ENCODE assay signal across 8 mouse cellular contexts in the genomic region with DNA sequence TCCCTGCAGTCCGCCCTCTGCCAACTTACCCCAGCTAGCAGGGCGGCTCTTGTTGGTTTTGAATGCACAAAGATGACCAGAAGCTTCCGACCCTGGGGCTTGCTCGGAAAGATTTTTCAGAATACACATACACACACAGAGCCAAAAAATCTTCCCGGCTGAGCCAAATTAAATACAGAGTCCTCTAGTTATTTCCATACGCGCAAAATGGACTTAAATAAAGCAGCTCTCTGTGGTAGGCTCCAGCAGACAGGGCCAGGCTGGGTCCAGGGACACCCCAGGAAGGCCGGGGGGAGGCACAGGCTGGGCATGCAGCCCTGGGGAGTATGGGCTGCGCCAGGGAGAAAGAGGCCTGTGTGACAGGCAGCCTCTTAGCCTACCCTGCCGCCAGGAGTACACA.
DNase-seq lines count a peak whose midpoint lies in the region; ATAC-seq and TF ChIP-seq lines count a peak whose summit lies in the region.

No protein-coding gene starts in this region.

- no peak overlapping the region for H3K9ac ChIP-seq in midbrain, embryonic 13.5 days (replicated peaks)
- no peak overlapping the region for H3K9ac ChIP-seq in midbrain, embryonic 11.5 days (ENCODE audit: low read length)
- no peak overlapping the region for H3K9ac ChIP-seq in forebrain, embryonic 16.5 days (replicated peaks; ENCODE audit: low read depth, low read length)
- no peak overlapping the region for H3K9ac ChIP-seq in hindbrain, embryonic 15.5 days
- H3K9ac ChIP-seq in midbrain, postnatal 0 days (replicated peaks; ENCODE audit: low read length, poor library complexity, severe bottlenecking): no peak overlapping the region

- peaks cover 76% of the 10 kb centered on the region for H3K4me1 ChIP-seq in midbrain, embryonic 13.5 days (replicated peaks)
- H3K4me1 ChIP-seq in midbrain, embryonic 11.5 days (ENCODE audit: control insufficient read depth, insufficient read depth, low read length): peaks cover 34% of the 10 kb centered on the region
- peaks cover 62% of the 10 kb centered on the region for H3K4me1 ChIP-seq in forebrain, embryonic 16.5 days (replicated peaks; ENCODE audit: control insufficient read depth, insufficient read depth, low read length)
- H3K4me1 ChIP-seq in hindbrain, embryonic 15.5 days (replicated peaks): peaks cover 80% of the 10 kb centered on the region
- H3K4me1 ChIP-seq in midbrain, postnatal 0 days (ENCODE audit: insufficient read depth, low read length): peaks cover 32% of the 10 kb centered on the region

- ATAC-seq in midbrain, embryonic 13.5 days: no peak
- no peak for ATAC-seq in midbrain, embryonic 11.5 days (ENCODE audit: low FRiP score)
- ATAC-seq in forebrain, embryonic 16.5 days: peak; percentile 78
- peak; percentile 62; the same call in 1 of the 2 replicates for ATAC-seq in hindbrain, embryonic 15.5 days (ENCODE audit: low FRiP score, low read depth)
- peak; percentile 42; the same call in 1 of the 2 replicates for ATAC-seq in midbrain, postnatal 0 days (ENCODE audit: low FRiP score)

- WGBS in midbrain, embryonic 13.5 days: 82% methylated on average over 10 of the region's 10 CpGs
- WGBS in midbrain, embryonic 11.5 days: 82% methylated on average over 10 of the region's 10 CpGs
- WGBS in forebrain, embryonic 16.5 days: 53% methylated on average over 10 of the region's 10 CpGs
- 58% methylated on average over 10 of the region's 10 CpGs for WGBS in hindbrain, embryonic 15.5 days
- WGBS in midbrain, postnatal 0 days: 69% methylated on average over 10 of the region's 10 CpGs

- no peak overlapping the region for H3K4me2 ChIP-seq in midbrain, embryonic 13.5 days (replicated peaks)
- H3K4me2 ChIP-seq in midbrain, embryonic 11.5 days: no peak overlapping the region
- no peak overlapping the region for H3K4me2 ChIP-seq in forebrain, embryonic 16.5 days (ENCODE audit: low read length)
- H3K4me2 ChIP-seq in hindbrain, embryonic 15.5 days: no peak overlapping the region
- H3K4me2 ChIP-seq in midbrain, postnatal 0 days (ENCODE audit: low read depth, low read length, poor library complexity, severe bottlenecking): no peak overlapping the region

- H3K4me3 ChIP-seq in midbrain, embryonic 13.5 days (replicated peaks): no peak overlapping the region
- H3K4me3 ChIP-seq in midbrain, embryonic 11.5 days (ENCODE audit: low read depth, low read length): no peak overlapping the region
- no peak overlapping the region for H3K4me3 ChIP-seq in forebrain, embryonic 16.5 days (replicated peaks; ENCODE audit: low read length)
- no peak overlapping the region for H3K4me3 ChIP-seq in hindbrain, embryonic 15.5 days
- H3K4me3 ChIP-seq in midbrain, postnatal 0 days (ENCODE audit: low read depth, low read length): no peak overlapping the region

- TF ChIP-seq CTCF in midbrain, postnatal 0 days (IDR thresholded peaks at IDR 0.05): no peak

- H3K27ac ChIP-seq in midbrain, embryonic 13.5 days: peak overlapping the region; percentile 30; the same call in 1 of the 2 replicates
- H3K27ac ChIP-seq in midbrain, embryonic 11.5 days (ENCODE audit: low read depth, low read length): no peak overlapping the region
- H3K27ac ChIP-seq in forebrain, embryonic 16.5 days (ENCODE audit: low read length): peak overlapping the region; percentile 26; the same call in 1 of the 2 replicates
- peak overlapping the region; percentile 36 for H3K27ac ChIP-seq in hindbrain, embryonic 15.5 days (replicated peaks)
- H3K27ac ChIP-seq in midbrain, postnatal 0 days (ENCODE audit: low read depth, low read length): peak overlapping the region; percentile 47

- H3K9me3 ChIP-seq in midbrain, embryonic 13.5 days: no peaks in the 10 kb centered on the region
- H3K9me3 ChIP-seq in midbrain, embryonic 11.5 days (ENCODE audit: control insufficient read depth, low read length): no peaks in the 10 kb centered on the region
- H3K9me3 ChIP-seq in forebrain, embryonic 16.5 days (ENCODE audit: control insufficient read depth, low read length): no peaks in the 10 kb centered on the region
- no peaks in the 10 kb centered on the region for H3K9me3 ChIP-seq in hindbrain, embryonic 15.5 days
- no peaks in the 10 kb centered on the region for H3K9me3 ChIP-seq in midbrain, postnatal 0 days (ENCODE audit: low read length)

- no peak for DNase-seq in midbrain, embryonic 11.5 days (ENCODE audit: low spot score, missing footprints)
- peak; percentile 66 for DNase-seq in midbrain, postnatal 0 days (ENCODE audit: low spot score)
- DNase-seq in c-Kit-positive CD71-positive TER-119-positive erythroid progenitor cells, embryonic 14.5 days (ENCODE audit: low spot score): no peak
- no peak for DNase-seq in retina, postnatal 1 day
- no peak for DNase-seq in kidney, postnatal 4 days

- no peaks in the 10 kb centered on the region for H3K27me3 ChIP-seq in midbrain, embryonic 13.5 days
- no peaks in the 10 kb centered on the region for H3K27me3 ChIP-seq in midbrain, embryonic 11.5 days (ENCODE audit: control insufficient read depth, insufficient read depth, low read length)
- no peaks in the 10 kb centered on the region for H3K27me3 ChIP-seq in forebrain, embryonic 16.5 days (replicated peaks; ENCODE audit: control insufficient read depth, insufficient read depth, low read length)
- H3K27me3 ChIP-seq in hindbrain, embryonic 15.5 days: no peaks in the 10 kb centered on the region
- H3K27me3 ChIP-seq in midbrain, postnatal 0 days (ENCODE audit: insufficient read depth, low read length): no peaks in the 10 kb centered on the region

- H3K36me3 ChIP-seq in midbrain, embryonic 13.5 days: no peaks in the 10 kb centered on the region
- no peaks in the 10 kb centered on the region for H3K36me3 ChIP-seq in midbrain, embryonic 11.5 days (ENCODE audit: control insufficient read depth, insufficient read depth, low read length)
- no peaks in the 10 kb centered on the region for H3K36me3 ChIP-seq in forebrain, embryonic 16.5 days (ENCODE audit: control insufficient read depth, insufficient read depth)
- no peaks in the 10 kb centered on the region for H3K36me3 ChIP-seq in hindbrain, embryonic 15.5 days
- no peaks in the 10 kb centered on the region for H3K36me3 ChIP-seq in midbrain, postnatal 0 days (ENCODE audit: insufficient read depth, low read length)

Comparison
In these comparisons a context has a peak if more than half of its experiments do, and no peak if none do; other contexts are left out.
1. ATAC-seq: peak in forebrain, embryonic 16.5 days (single experiment), hindbrain, embryonic 15.5 days (single experiment) and midbrain, postnatal 0 days (single experiment); none in midbrain, embryonic 13.5 days (single experiment) and midbrain, embryonic 11.5 days (single experiment).